Mouse (Mus musculus) gastrocnemius, adult 2 months (tissue): ENCODE results near the gene Wdr37. TPM values are rescaled to one million over a fixed set of nuclear protein-coding genes. Genes with fewer than 3 reads are reported as not detected.

Source experiments
- DNase-seq: peaks from one replicate; pipeline ENCODE4 v3.0.0; 2022
- H3K27ac ChIP-seq: fragments of 200-600 bp; 2 replicates; pipeline ENCODE4 v1.8.1; 2022; ENCODE audit warnings: mild to moderate bottlenecking
- H3K4me3 ChIP-seq: fragments of 200-600 bp; 2 replicates; pipeline ENCODE4 v1.8.1; 2022; ENCODE audit warnings: mild to moderate bottlenecking, moderate library complexity
- CTCF ChIP-seq: fragments of 200-600 bp; IDR thresholded peaks from 2 replicates; pipeline ENCODE4 v1.8.1; 2022; ENCODE audit warnings: antibody characterized with exemption, mild to moderate bottlenecking, moderate library complexity
- intact Hi-C: fragments of 180-260 bp; cut with DNase I; formaldehyde crosslinking; loops from one replicate; pipeline ENCODE4 v1.15.1; 2025
- total RNA-seq, 2 experiments: library from RNA; stranded (reverse); gene quantifications; 2 replicates each; pipeline ENCODE4 v1.2.3; 2021

Wdr37 gene
- total RNA-seq, 2 experiments from 2014 or later = 24.3 to 33.1 TPM

GRCm38 (mm10) chr13:8834573-8834972, 37.1 kb downstream of the Wdr37 start:
- no peak for DNase-seq
- TF ChIP-seq CTCF = no peak
- no peak overlapping the region for H3K27ac ChIP-seq
- intact Hi-C loops = no loop called here
- no peak overlapping the region for H3K4me3 ChIP-seq

GRCm38 (mm10) chr13:8831546-8832251, 40.0 kb downstream of the Wdr37 start:
- Histone ChIP-seq H3K4me3 (no peak overlapping the region), H3K27ac (no peak overlapping the region)
- intact Hi-C loops = loop anchor here (2.0 kb wide), 1 partner anchor 33 kb away; no protein-coding TSS in a partner anchor
- peak; percentile 6; the same call in 1 of the 2 replicates for TF ChIP-seq CTCF
- DNase-seq = no peak

- H3K27ac ChIP-seq = no peak overlapping the region
- no peak overlapping the region for H3K4me3 ChIP-seq
- TF ChIP-seq CTCF = no peak
- intact Hi-C loops = loop anchor here (2.0 kb wide), 1 partner anchor 34 kb away; no protein-coding TSS in a partner anchor
- no peak for DNase-seq
These were observed 41.0 kb downstream of the Wdr37 start for GRCm38 (mm10) chr13:8830696-8831095.

- DNase-seq = no peak
- intact Hi-C loops = loop anchor here (2.0 kb wide), 1 partner anchor 35 kb away; no protein-coding TSS in a partner anchor
- no peak for TF ChIP-seq CTCF
- H3K27ac ChIP-seq = no peak overlapping the region; the same call in 1 of the 2 replicates
- no peak overlapping the region for H3K4me3 ChIP-seq
These were observed 41.9 kb downstream of the Wdr37 start for GRCm38 (mm10) chr13:8829784-8830183.

- no peak overlapping the region for H3K27ac ChIP-seq
- no peak for TF ChIP-seq CTCF
- H3K4me3 ChIP-seq = no peak overlapping the region
- no peak for DNase-seq
- intact Hi-C loops = no loop called here
These were observed 42.8 kb downstream of the Wdr37 start for GRCm38 (mm10) chr13:8828946-8829345.

GRCm38 (mm10) chr13:8823546-8823945, 48.2 kb downstream of the Wdr37 start:
- DNase-seq = no peak
- no peak for TF ChIP-seq CTCF
- Histone ChIP-seq H3K27ac (no peak overlapping the region), H3K4me3 (no peak overlapping the region)
- intact Hi-C loops = no loop called here

- no peak overlapping the region for H3K27ac ChIP-seq
- no peak for TF ChIP-seq CTCF
- intact Hi-C loops = no loop called here
These were observed 48.6 kb downstream of the Wdr37 start for GRCm38 (mm10) chr13:8823120-8823519.

GRCm38 (mm10) chr13:8822201-8822600, 49.5 kb downstream of the Wdr37 start:
- H3K4me3 ChIP-seq = no peak overlapping the region
- intact Hi-C loops = no loop called here
- TF ChIP-seq CTCF = no peak
- H3K27ac ChIP-seq = no peak overlapping the region
- no peak for DNase-seq

More at GRCm38 (mm10) chr13:8823120-8823519, 48.6 kb downstream of the Wdr37 start:
- H3K4me3 ChIP-seq = no peak overlapping the region
- DNase-seq = no peak

- H3K4me3 ChIP-seq = no peak overlapping the region
- no peak for TF ChIP-seq CTCF
- intact Hi-C loops = no loop called here
- no peak overlapping the region for H3K27ac ChIP-seq
- DNase-seq = no peak
These were observed 65.8 kb downstream of the Wdr37 start for GRCm38 (mm10) chr13:8805931-8806330.

GRCm38 (mm10) chr13:8800576-8800975, 71.1 kb downstream of the Wdr37 start:
- DNase-seq = no peak
- Histone ChIP-seq H3K4me3 (no peak overlapping the region), H3K27ac (no peak overlapping the region)
- intact Hi-C loops = no loop called here
- TF ChIP-seq CTCF = no peak

- Histone ChIP-seq H3K27ac (no peak overlapping the region), H3K4me3 (no peak overlapping the region)
- no peak for DNase-seq
- TF ChIP-seq CTCF = no peak
- intact Hi-C loops = no loop called here
These were observed 78.5 kb downstream of the Wdr37 start for GRCm38 (mm10) chr13:8793217-8793616.

GRCm38 (mm10) chr13:8785185-8785584, 86.5 kb downstream of the Wdr37 start:
- DNase-seq = peak; percentile 23
- intact Hi-C loops = no loop called here
- Histone ChIP-seq H3K4me3 (no peak overlapping the region), H3K27ac (no peak overlapping the region)
- peak; percentile 72 for TF ChIP-seq CTCF

- H3K4me3 ChIP-seq = no peak overlapping the region
- DNase-seq = no peak
- intact Hi-C loops = no loop called here
- no peak for TF ChIP-seq CTCF
- H3K27ac ChIP-seq = no peak overlapping the region
These were observed 87.2 kb downstream of the Wdr37 start for GRCm38 (mm10) chr13:8784308-8785061.
